Mouse (Mus musculus): Measurements from ENCODE around the gene Gramd4. TPM values are rescaled to one million over a fixed set of nuclear protein-coding genes. Genes with fewer than 3 reads are reported as not detected.

Gene Gramd4
- polyA plus RNA-seq, 1 experiment from 2014 or later = 14.3 TPM

DNA sequence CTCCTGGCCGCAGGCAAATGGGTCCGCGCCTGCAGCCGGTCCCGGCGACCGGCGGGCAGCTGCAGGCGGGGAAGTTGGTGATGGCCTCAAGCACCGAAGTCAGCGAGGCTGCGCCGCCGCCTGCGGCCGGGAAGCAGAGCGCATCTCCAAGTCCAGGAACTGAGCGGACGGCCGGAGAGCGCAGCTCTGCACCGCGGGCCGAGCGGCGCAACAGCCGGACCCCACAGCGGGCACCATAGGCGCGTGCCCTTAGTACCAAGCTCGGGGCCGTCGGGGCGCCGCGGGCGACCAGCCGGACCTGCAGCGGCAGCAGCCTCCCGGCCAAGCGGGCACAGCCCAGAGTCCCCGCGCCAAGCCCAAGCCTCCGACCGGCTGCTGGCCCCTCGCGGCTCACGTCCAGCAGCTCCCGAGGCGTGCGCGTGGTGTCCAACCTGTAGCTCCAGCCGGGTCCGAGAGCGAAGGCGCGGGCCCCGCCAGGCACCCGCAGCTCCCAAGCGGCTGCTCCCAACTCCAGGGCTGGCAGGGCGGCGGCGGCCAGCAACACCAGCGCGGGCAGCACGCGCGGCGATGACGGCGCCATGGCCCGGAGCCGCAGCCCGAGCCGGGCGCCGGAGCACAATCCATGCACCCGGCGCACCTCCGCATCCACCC, 24.2 kb upstream of the Gramd4 start, which contains the start of gene Celsr1:
Gene Celsr1 (minus strand): TSS at position 587 of the 651 bp plus-strand sequence.
- WGBS = under 1% methylated on average over 80 of the region's 80 CpGs
- peak; percentile 78 for DNase-seq (ENCODE audit: low spot score)
- H3K36me3 ChIP-seq = peaks cover 43% of the 10 kb centered on the region
- H3K9me3 ChIP-seq (replicated peaks) = peaks cover 43% of the 10 kb centered on the region
- peaks cover 63% of the 10 kb centered on the region for H3K4me1 ChIP-seq
- peak within 1 kb of the TSS; percentile 84 for H3K4me3 ChIP-seq
- H3K27ac ChIP-seq (replicated peaks) = peak within 1 kb of the TSS; percentile 93
- H3K27me3 ChIP-seq (ENCODE audit: low read depth, poor library complexity, severe bottlenecking) = peaks cover 56% of the 10 kb centered on the region

DNA sequence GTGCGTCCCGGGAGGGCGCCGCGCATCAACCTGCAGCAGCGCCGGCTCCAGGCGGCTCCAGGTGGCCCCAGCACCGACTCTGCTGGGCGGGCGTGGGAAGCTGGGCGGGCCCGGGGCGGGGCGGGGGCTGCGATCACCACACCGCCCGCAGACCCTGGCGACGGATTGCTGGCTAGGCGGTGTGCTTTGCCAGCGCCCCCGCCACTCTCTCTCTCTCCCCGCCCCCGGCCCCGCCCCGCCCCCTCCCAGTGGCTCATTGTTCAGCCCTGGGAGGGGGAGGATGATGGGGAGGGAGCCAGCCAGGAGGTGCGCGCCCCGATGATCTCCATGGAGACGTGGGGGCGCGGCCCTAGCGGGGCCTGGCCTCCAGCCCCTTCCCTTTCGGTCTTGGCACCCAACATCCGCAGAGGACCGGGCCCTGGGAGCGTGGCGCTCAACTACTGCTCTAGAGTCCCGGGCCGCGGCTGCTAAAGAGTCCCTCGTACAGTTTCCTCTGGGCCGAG, 23.4 kb upstream of the Gramd4 start:
- H3K4me1 ChIP-seq = peaks cover 61% of the 10 kb centered on the region
- under 1% methylated on average over 44 of the region's 44 CpGs for WGBS
- peak; percentile 91 for DNase-seq (ENCODE audit: low spot score)
- peaks cover 36% of the 10 kb centered on the region for H3K9me3 ChIP-seq (replicated peaks)
- H3K36me3 ChIP-seq = peaks cover 35% of the 10 kb centered on the region
- H3K4me3 ChIP-seq = peak overlapping the region; percentile 84
- H3K27me3 ChIP-seq (ENCODE audit: low read depth, poor library complexity, severe bottlenecking) = peaks cover 59% of the 10 kb centered on the region
- peak overlapping the region; percentile 93 for H3K27ac ChIP-seq (replicated peaks)

DNA sequence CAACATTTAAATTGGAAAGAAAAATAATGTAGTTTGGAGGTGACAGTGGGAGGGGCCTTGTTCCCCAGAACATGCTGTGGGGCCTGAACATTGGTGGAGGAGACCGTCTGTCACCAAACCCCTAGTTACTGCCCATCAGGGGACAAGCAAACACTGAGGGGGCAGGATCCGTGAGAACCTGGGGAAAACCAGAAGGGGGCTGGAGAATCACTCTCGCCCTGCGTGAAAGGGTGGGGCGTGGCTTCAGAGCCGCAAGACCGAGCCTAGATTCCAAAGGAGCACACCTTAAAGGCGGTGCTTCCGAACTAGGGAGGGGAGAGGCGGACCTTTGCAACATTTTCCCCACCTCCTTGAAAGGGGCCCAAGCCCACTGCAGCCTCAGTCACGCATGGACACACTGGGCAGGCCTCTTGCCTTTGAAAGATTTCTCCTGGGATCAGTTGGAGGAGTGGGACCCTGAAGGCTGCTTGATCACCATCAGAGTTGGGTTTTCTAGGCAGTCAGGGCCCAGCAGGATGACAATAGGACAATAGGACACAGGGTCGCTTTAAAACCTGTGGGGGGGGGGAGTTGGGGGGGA, 22.6 kb upstream of the Gramd4 start:
- peaks cover 67% of the 10 kb centered on the region for H3K27me3 ChIP-seq (ENCODE audit: low read depth, poor library complexity, severe bottlenecking)
- peak overlapping the region; percentile 93 for H3K27ac ChIP-seq (replicated peaks)
- DNase-seq (ENCODE audit: low spot score) = peak; percentile 51
- H3K4me1 ChIP-seq = peaks cover 59% of the 10 kb centered on the region
- 2% methylated on average over 12 of the region's 12 CpGs for whole genome bisulfite sequencing
- peak overlapping the region; percentile 84 for H3K4me3 ChIP-seq
- H3K36me3 ChIP-seq = peaks cover 27% of the 10 kb centered on the region
- H3K9me3 ChIP-seq (replicated peaks) = peaks cover 28% of the 10 kb centered on the region

DNA sequence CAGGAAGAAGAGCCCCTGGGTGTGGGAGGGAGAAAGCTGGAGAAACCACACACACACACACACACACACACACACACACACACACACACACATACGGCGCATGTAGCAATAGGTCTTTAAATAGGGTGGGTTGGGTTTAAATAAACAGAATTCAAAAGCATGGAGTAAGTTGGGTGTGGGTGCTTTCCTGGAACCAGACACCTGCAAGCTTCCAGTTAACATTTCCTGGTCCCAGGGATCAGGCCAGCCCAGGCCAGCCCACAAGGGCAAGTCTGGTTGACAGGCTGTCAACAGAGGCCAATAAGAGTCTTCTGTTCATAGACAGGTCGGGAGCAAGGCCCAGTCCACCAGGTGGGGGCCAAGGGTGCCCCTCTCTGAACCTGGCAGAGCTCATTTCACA, 21.6 kb upstream of the Gramd4 start:
- peaks cover 77% of the 10 kb centered on the region for H3K27me3 ChIP-seq (ENCODE audit: low read depth, poor library complexity, severe bottlenecking)
- WGBS = 76% methylated on average over 3 of the region's 3 CpGs
- H3K4me1 ChIP-seq = peaks cover 56% of the 10 kb centered on the region

DNA sequence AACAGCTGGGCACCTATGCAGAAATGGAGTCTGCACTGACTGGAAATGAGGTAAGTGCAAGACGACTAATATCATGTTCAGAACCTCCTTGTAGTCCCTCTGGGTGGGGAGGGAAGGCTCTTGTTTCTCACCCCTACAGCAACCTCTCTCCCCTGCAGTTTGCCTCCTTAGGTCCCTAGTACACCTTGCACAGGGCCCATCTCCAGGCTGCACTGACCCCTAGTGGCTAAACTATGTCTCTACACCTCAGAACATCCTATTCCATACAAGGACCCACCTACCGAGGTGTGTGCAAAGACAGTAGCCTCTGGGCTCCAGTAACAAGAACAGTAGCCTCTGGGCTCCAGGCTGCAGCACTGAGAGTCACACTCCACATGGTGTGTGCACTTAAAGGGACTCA, 18.7 kb upstream of the Gramd4 start:
- no peak overlapping the region for H3K27ac ChIP-seq (replicated peaks)
- DNase-seq (ENCODE audit: low spot score) = peak; percentile 74
- no peaks in the 10 kb centered on the region for H3K9me3 ChIP-seq (replicated peaks)
- H3K36me3 ChIP-seq = no peaks in the 10 kb centered on the region
- peaks cover 38% of the 10 kb centered on the region for H3K4me1 ChIP-seq
- H3K27me3 ChIP-seq (ENCODE audit: low read depth, poor library complexity, severe bottlenecking) = peaks cover 65% of the 10 kb centered on the region
- H3K4me3 ChIP-seq = no peak overlapping the region
- 0% methylated on average over 2 of the region's 2 CpGs for WGBS

More for the DNA sequence above, 21.6 kb upstream of the Gramd4 start:
- Histone ChIP-seq H3K36me3 (peaks cover 17% of the 10 kb centered on the region), H3K4me3 (no peak overlapping the region), H3K9me3 (replicated peaks) (peaks cover 17% of the 10 kb centered on the region), H3K27ac (replicated peaks) (0 out of 2 replicates have a peak overlapping the region, but pooled peaks have one; percentile 28)
- DNase-seq (ENCODE audit: low spot score) = no peak

DNA sequence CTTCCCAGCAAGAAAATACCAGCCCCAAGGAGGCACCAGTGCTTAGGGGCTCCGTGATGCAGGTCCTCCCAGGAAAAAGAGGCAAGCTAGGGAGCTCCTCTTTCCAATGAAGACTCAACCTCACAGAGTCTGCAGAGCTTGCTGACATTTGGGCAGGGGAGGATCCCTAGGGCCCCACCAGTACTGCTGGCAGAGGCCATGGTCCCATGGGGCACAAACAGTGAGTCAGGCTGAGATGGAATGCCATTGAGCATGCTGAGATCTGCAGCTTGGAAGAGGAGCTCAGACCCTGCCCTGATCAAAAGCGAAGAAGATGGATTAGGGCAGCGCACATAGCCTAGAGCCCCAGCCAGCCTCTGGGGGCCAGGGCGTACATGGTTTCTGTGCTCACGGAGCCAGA, 16.1 kb upstream of the Gramd4 start:
- H3K4me3 ChIP-seq = no peak overlapping the region
- H3K9me3 ChIP-seq (replicated peaks) = no peaks in the 10 kb centered on the region
- no peak for DNase-seq (ENCODE audit: low spot score)
- WGBS = 94% methylated on average over 5 of the region's 5 CpGs
- no peak overlapping the region for H3K27ac ChIP-seq (replicated peaks)
- H3K27me3 ChIP-seq (ENCODE audit: low read depth, poor library complexity, severe bottlenecking) = peaks cover 40% of the 10 kb centered on the region
- H3K4me1 ChIP-seq = peaks cover 14% of the 10 kb centered on the region
- no peaks in the 10 kb centered on the region for H3K36me3 ChIP-seq

DNA sequence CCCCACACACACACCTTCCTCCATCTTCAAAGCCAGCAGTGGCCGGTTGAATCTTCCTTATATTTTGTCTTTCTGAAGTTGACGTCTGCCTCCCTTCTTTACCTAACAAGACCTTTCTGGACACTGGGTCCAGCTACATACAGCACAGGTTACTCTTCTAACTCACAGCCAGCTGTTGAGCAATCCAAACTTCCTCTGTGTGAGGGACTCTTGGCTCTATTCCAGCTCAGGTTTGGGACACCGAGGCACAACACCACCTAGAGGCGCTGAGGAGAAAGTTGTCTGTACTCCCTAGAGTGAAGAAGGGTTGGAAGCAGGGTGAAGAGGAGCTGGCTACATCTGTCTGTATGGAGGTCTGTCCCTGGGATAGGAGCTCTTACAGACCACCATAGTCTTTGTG, 15.1 kb upstream of the Gramd4 start:
- DNase-seq (ENCODE audit: low spot score) = no peak
- no peak overlapping the region for H3K27ac ChIP-seq (replicated peaks)

DNA sequence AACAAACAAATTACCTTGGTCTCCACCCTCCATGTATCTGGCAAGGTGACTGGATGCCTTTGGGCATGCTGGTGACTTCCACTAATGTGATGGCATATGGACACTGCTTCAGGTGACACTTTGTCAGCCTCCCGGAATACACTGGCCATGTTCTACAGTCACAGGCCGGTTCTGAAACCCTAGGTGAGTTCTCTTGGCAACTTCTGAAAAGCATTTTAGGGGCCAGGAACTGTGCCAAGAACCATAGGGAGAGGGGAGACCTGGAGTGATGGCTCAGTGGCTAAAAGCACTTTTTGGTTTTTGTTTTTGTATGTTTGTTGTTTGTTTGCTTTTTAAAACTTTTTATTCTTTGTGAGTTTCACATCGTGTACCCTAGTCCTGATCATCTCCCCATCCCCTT, 8.0 kb upstream of the Gramd4 start:
- no peaks in the 10 kb centered on the region for H3K27me3 ChIP-seq (ENCODE audit: low read depth, poor library complexity, severe bottlenecking)
- H3K4me3 ChIP-seq = no peak overlapping the region
- H3K9me3 ChIP-seq (replicated peaks) = no peaks in the 10 kb centered on the region
- no peaks in the 10 kb centered on the region for H3K36me3 ChIP-seq
- no peak for DNase-seq (ENCODE audit: low spot score)
- 88% methylated on average over 3 of the region's 3 CpGs for WGBS
- H3K27ac ChIP-seq (replicated peaks) = no peak overlapping the region
- H3K4me1 ChIP-seq = peaks cover 13% of the 10 kb centered on the region

More for the DNA sequence above, 15.1 kb upstream of the Gramd4 start:
- 46% methylated on average over 4 of the region's 4 CpGs for WGBS
- Histone ChIP-seq H3K4me3 (no peak overlapping the region), H3K36me3 (no peaks in the 10 kb centered on the region), H3K9me3 (replicated peaks) (no peaks in the 10 kb centered on the region), H3K27me3 (ENCODE audit: low read depth, poor library complexity, severe bottlenecking) (peaks cover 40% of the 10 kb centered on the region), H3K4me1 (peaks cover 14% of the 10 kb centered on the region)

DNA sequence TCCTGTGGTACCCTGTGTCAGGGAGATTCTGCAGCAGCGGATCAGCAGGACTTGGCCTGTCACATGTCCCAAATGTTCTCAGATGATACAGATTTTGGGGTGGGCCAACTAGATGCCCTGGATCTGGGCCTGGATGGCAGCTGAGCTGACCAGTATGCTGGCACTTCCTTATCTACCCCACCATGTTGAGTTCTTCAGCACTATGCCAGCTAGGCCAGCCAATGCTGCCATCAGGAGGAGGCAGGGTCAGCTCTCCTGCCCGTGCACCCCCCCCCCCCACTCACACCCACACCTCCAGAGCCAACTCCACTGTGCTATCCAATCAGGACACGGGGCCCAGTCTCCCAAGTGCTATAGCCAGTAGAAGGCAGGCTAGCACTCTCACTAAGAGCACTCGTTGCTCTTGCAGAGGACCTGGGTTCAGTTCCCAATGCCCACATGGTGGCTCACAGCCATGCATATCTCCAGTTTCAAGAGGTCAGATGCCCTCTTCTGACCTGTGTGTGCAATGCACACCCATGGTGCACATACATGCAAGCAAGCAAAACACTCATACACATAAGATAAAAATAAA, 7.2 kb upstream of the Gramd4 start:
- H3K27me3 ChIP-seq (ENCODE audit: low read depth, poor library complexity, severe bottlenecking) = no peaks in the 10 kb centered on the region
- no peak overlapping the region for H3K4me3 ChIP-seq
- H3K4me1 ChIP-seq = peaks cover 13% of the 10 kb centered on the region
- no peak for DNase-seq (ENCODE audit: low spot score)
- no peaks in the 10 kb centered on the region for H3K36me3 ChIP-seq
- no peaks in the 10 kb centered on the region for H3K9me3 ChIP-seq (replicated peaks)
- H3K27ac ChIP-seq (replicated peaks) = no peak overlapping the region
- WGBS = 79% methylated on average over 4 of the region's 4 CpGs

DNA sequence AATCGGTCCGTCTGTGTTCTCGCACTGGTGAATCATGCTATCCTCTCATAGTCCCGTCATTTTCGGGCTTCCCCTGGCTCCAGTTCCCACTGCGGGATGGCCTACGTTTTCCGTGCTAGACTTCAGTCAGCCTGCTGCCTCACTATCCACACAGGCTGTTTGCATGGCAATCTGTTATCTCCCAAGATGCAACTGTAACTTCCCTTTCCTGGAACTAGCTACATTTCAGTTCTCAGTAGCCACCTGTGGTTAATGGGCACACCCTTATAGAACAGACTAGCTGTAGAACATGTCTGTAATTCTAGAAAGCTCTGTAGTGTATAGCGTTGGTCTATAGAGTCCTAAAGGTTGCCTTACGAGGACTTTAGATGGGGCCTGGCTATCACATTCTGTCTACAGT, 6.3 kb upstream of the Gramd4 start:
- no peak for DNase-seq (ENCODE audit: low spot score)

DNA sequence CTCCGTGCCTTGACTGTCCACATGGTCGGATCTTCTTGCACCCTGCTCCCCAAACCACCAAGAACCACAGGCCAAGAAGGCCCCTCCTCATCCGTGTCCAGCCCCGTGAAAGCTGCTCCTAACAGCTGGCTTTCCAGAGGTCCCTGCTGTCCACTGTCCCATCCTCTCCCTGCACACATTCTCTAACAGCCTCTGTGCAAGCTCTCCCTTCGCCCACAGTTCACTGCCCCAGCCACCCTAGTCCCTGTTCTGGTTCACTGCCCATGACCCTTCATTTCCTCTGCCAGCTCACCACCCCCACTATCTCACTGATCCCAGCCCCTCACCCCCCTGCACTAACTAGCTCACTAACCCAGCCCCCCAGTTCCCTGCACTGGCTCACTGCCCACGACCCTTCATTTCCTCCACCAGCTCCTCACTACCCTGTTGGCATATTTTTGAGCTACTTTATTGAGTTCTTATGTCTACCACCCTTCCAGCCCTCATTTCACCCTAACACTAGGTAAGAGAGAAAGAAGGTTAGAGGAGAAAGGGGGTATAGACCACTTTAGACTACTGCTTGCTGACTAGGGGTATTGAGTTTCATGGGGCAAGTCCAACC, 5.5 kb upstream of the Gramd4 start:
- Histone ChIP-seq H3K36me3 (no peaks in the 10 kb centered on the region), H3K27me3 (ENCODE audit: low read depth, poor library complexity, severe bottlenecking) (peaks cover 11% of the 10 kb centered on the region; the same call in 1 of the 2 replicates), H3K4me1 (peaks cover 13% of the 10 kb centered on the region), H3K27ac (replicated peaks) (no peak overlapping the region), H3K4me3 (no peak overlapping the region), H3K9me3 (replicated peaks) (no peaks in the 10 kb centered on the region)
- DNase-seq (ENCODE audit: low spot score) = no peak
- WGBS = 63% methylated on average over 6 of the region's 6 CpGs

More for the DNA sequence above, 6.3 kb upstream of the Gramd4 start:
- peaks cover 3% of the 10 kb centered on the region; the same call in 1 of the 2 replicates for H3K27me3 ChIP-seq (ENCODE audit: low read depth, poor library complexity, severe bottlenecking)
- no peak overlapping the region for H3K27ac ChIP-seq (replicated peaks)
- H3K36me3 ChIP-seq = no peaks in the 10 kb centered on the region
- no peaks in the 10 kb centered on the region for H3K9me3 ChIP-seq (replicated peaks)
- WGBS = 92% methylated on average over 10 of the region's 10 CpGs
- H3K4me3 ChIP-seq = no peak overlapping the region
- H3K4me1 ChIP-seq = peaks cover 13% of the 10 kb centered on the region

DNA sequence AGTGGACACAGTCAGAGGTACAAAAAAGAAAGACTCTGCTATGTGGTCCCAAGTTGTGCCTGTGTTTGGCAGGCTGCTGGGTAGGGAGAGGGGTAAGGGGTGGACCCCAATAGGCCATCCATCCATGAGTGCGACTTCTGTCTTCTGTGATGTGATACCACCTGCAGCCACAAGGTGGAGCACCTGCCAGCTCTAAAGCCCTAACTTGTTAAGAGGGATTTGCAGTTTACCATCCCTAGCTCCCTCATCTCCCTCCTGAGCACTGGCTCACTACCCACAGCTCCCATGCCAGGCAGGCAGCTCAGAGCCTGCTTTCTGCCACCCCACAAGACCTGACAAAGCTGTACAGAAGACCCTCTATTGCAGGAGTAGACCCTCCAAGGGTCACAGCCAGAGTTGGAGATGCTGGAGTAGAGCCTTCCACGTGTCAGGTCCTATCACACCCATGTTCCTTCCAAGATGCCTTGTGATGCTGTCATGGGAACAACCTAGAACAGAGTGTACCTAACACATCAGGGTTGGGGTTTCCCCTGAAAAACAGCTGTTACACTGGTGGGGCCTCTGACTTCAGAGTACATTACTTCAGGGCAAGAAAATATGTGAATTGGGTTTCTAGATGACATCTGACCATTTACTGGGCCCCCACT, 3.5 kb upstream of the Gramd4 start:
- WGBS = 41% methylated on average over 2 of the region's 2 CpGs
- Histone ChIP-seq H3K27ac (replicated peaks) (no peak overlapping the region), H3K36me3 (no peaks in the 10 kb centered on the region), H3K4me3 (no peak overlapping the region), H3K27me3 (ENCODE audit: low read depth, poor library complexity, severe bottlenecking) (peaks cover 15% of the 10 kb centered on the region; the same call in 1 of the 2 replicates), H3K9me3 (replicated peaks) (no peaks in the 10 kb centered on the region), H3K4me1 (peaks cover 28% of the 10 kb centered on the region)
- DNase-seq (ENCODE audit: low spot score) = peak; percentile 82

All from midbrain, embryonic 10.5 days (tissue).